Mouse (Mus musculus): ENCODE data around the gene Znrf2. TPM values are rescaled to one million over a fixed set of nuclear protein-coding genes. Genes with fewer than 3 reads are reported as not detected.

Znrf2 gene
- total and polyA plus RNA-seq, 3 experiments, result 16.0 to 26.9 (median 18.3) TPM

GRCm38 (mm10) chr6:54767746-54768145 is 49.0 kb upstream of the Znrf2 start:
- peaks cover 0 to 5% of the 10 kb centered on the region in 2 experiments; a peak in 2 of 4 replicates for H3K4me1 ChIP-seq (ENCODE audit: control insufficient read depth in 1 of 2, insufficient read depth in 2 of 2)
- TF ChIP-seq RAD21 (IDR thresholded peaks at IDR 0.05; ENCODE audit: low read depth, low read length), result no peak
- TF ChIP-seq IRF4 (IDR thresholded peaks at IDR 0.05; ENCODE audit: low read depth, low read length), result no peak
- TF ChIP-seq KAT2A (IDR thresholded peaks at IDR 0.05; ENCODE audit: insufficient replicate concordance, low read length), result no peak
- no peak for TF ChIP-seq POLR2AphosphoS2 (IDR thresholded peaks at IDR 0.05; ENCODE audit: low read depth, low read length)
- no peak for TF ChIP-seq MYC (IDR thresholded peaks at IDR 0.05; ENCODE audit: low read depth, low read length)
- no peak for TF ChIP-seq MAZ (IDR thresholded peaks at IDR 0.05; ENCODE audit: low read depth, low read length)
- no peak for TF ChIP-seq ZMIZ1 (IDR thresholded peaks at IDR 0.05; ENCODE audit: low read depth, low read length)
- no peak for TF ChIP-seq UBTF (IDR thresholded peaks at IDR 0.05; ENCODE audit: low read depth, low read length)
- TF ChIP-seq ELF1 (IDR thresholded peaks at IDR 0.05; ENCODE audit: low read depth, low read length), result no peak
- TF ChIP-seq ZC3H11A (IDR thresholded peaks at IDR 0.05; ENCODE audit: low read depth, low read length), result no peak
- no peak for TF ChIP-seq BHLHE40 (IDR thresholded peaks at IDR 0.05; ENCODE audit: low read depth, low read length)
- no peak for TF ChIP-seq MAX (IDR thresholded peaks at IDR 0.05; ENCODE audit: low read length)
- TF ChIP-seq HCFC1 (IDR thresholded peaks at IDR 0.05; ENCODE audit: low read depth, low read length), result no peak
- TF ChIP-seq E2F4 (IDR thresholded peaks at IDR 0.05; ENCODE audit: insufficient replicate concordance, low read depth, low read length), result no peak
- no peak for TF ChIP-seq SMC3 (IDR thresholded peaks at IDR 0.05; ENCODE audit: low read depth, low read length)
- TF ChIP-seq TBP (conservative IDR thresholded peaks at IDR 0.05; ENCODE audit: low read depth, low read length), result no peak
- TF ChIP-seq GABPA (IDR thresholded peaks at IDR 0.05; ENCODE audit: insufficient replicate concordance, low read depth, low read length), result no peak
- TF ChIP-seq POLR2A (IDR thresholded peaks at IDR 0.05; ENCODE audit: low read depth, low read length), result no peak
- no peak for TF ChIP-seq RCOR1 (conservative IDR thresholded peaks at IDR 0.05; ENCODE audit: low read depth, low read length)
- no peak for TF ChIP-seq JUN (IDR thresholded peaks at IDR 0.05; ENCODE audit: insufficient read depth, low read depth, low read length)
- no peaks in the 10 kb centered on the region for H3K79me2 ChIP-seq (replicated peaks; ENCODE audit: control insufficient read depth, extremely low read depth, insufficient read depth, poor library complexity, severe bottlenecking)
- H3K36me3 ChIP-seq (replicated peaks in 1 of 2; ENCODE audit: control insufficient read depth in 1 of 2, insufficient read depth in 1 of 2, low read length in 1 of 2), result no peaks in the 10 kb centered on the region
- no peak overlapping the region for H3K4me2 ChIP-seq (ENCODE audit: insufficient read depth, low read depth, poor library complexity, severe bottlenecking)
- no peaks in the 10 kb centered on the region for H3K27me3 ChIP-seq (replicated peaks)
- no peak overlapping the region for H3K9ac ChIP-seq (ENCODE audit: insufficient read depth, low read depth)
- peaks cover 2% of the 10 kb centered on the region for H3K9me3 ChIP-seq (replicated peaks; ENCODE audit: low read length)
- dilution Hi-C loops (cut with MboI; ENCODE audit: extremely low pct_ligation_motif_present, extremely low pct_unique_long_range_greater_than_20kb, low sequenced_read_pairs) (no loop called here), in situ Hi-C loops (cut with MboI; ENCODE audit: low pct_ligation_motif_present, low pct_unique_long_range_greater_than_20kb, low sequenced_read_pairs) (no loop called here)
- no peak overlapping the region for H3K27ac ChIP-seq (ENCODE audit: insufficient read depth, low read depth)
- no peak overlapping the region for H3K4me3 ChIP-seq (replicated peaks in 1 of 3; ENCODE audit: low read depth in 2 of 3, low read length in 2 of 3, poor library complexity in 1 of 3)
- DNase-seq (ENCODE audit: extremely low read depth), result no peak

GRCm38 (mm10) chr6:54770766-54771165 is 46.0 kb upstream of the Znrf2 start:
- TF ChIP-seq NRF1 (IDR thresholded peaks at IDR 0.05; ENCODE audit: low read depth, low read length) (no peak), HCFC1 (IDR thresholded peaks at IDR 0.05; ENCODE audit: low read depth, low read length) (no peak)
- H3K9me3 ChIP-seq (replicated peaks; ENCODE audit: low read length), result peaks cover 2% of the 10 kb centered on the region
- H3K4me3 ChIP-seq (replicated peaks in 1 of 3; ENCODE audit: low read depth in 2 of 3, low read length in 2 of 3, poor library complexity in 1 of 3), result no peak overlapping the region
- peaks cover 6 to 12% of the 10 kb centered on the region in 2 experiments for H3K4me1 ChIP-seq (ENCODE audit: control insufficient read depth in 1 of 2, insufficient read depth in 2 of 2)
- dilution Hi-C loops (cut with MboI; ENCODE audit: extremely low pct_ligation_motif_present, extremely low pct_unique_long_range_greater_than_20kb, low sequenced_read_pairs), result no loop called here
- H3K36me3 ChIP-seq (replicated peaks in 1 of 2; ENCODE audit: control insufficient read depth in 1 of 2, insufficient read depth in 1 of 2, low read length in 1 of 2), result no peaks in the 10 kb centered on the region
- H3K9ac ChIP-seq (ENCODE audit: insufficient read depth, low read depth), result no peak overlapping the region
- in situ Hi-C loops (cut with MboI; ENCODE audit: low pct_ligation_motif_present, low pct_unique_long_range_greater_than_20kb, low sequenced_read_pairs), result no loop called here
- H3K4me2 ChIP-seq (ENCODE audit: insufficient read depth, low read depth, poor library complexity, severe bottlenecking), result no peak overlapping the region
- DNase-seq (ENCODE audit: extremely low read depth), result no peak
- no peaks in the 10 kb centered on the region for H3K27me3 ChIP-seq (replicated peaks)
- no peak overlapping the region for H3K27ac ChIP-seq (ENCODE audit: insufficient read depth, low read depth)
- H3K79me2 ChIP-seq (replicated peaks; ENCODE audit: control insufficient read depth, extremely low read depth, insufficient read depth, poor library complexity, severe bottlenecking), result no peaks in the 10 kb centered on the region

Data from CH12.LX (cell line).